Mouse (Mus musculus) stomach, postnatal 0 days (tissue): Measurements from ENCODE around the gene Ctnnd2. TPM values are rescaled to one million over a fixed set of nuclear protein-coding genes. Genes with fewer than 3 reads are reported as not detected.

Experiments used
- ATAC-seq: fragments of 200-750 bp; cut with Nextera tagmentation; 2 replicates; pipeline ENCODE4 v1.8.0; 2017; ENCODE audit not compliant: low FRiP score, low TSS enrichment
- DNase-seq: peaks from one replicate; pipeline ENCODE4 v3.0.0-alpha.2; 2016; ENCODE audit warnings: low spot score
- H3K27ac ChIP-seq: fragments of 300-500 bp; sonication (generic); replicated peaks from 2 replicates; pipeline ENCODE4 v1.5.1; 2014; ENCODE audit warnings: mild to moderate bottlenecking, control low read depth
- H3K27me3 ChIP-seq: fragments of 300-500 bp; sonication (generic); 2 replicates; pipeline ENCODE4 v1.6.1; 2014; ENCODE audit warnings: low read length; ENCODE audit not compliant: control insufficient read depth, insufficient read depth
- H3K36me3 ChIP-seq: fragments of 300-500 bp; sonication (generic); 2 replicates; pipeline ENCODE4 v1.6.1; 2014; ENCODE audit warnings: low read length, mixed read lengths; ENCODE audit not compliant: control insufficient read depth, insufficient read depth
- H3K4me1 ChIP-seq: fragments of 300-500 bp; sonication (generic); replicated peaks from 2 replicates; pipeline ENCODE4 v1.6.1; 2014; ENCODE audit warnings: antibody characterized with exemption; ENCODE audit not compliant: control insufficient read depth, insufficient read depth
- H3K4me2 ChIP-seq: fragments of 300-500 bp; sonication (generic); replicated peaks from 2 replicates; pipeline ENCODE4 v1.6.1; 2014; ENCODE audit warnings: low read depth, mild to moderate bottlenecking, control low read depth, moderate library complexity
- H3K4me3 ChIP-seq: fragments of 300-500 bp; sonication (generic); 2 replicates; pipeline ENCODE4 v1.5.1; 2014; ENCODE audit warnings: low read depth, low read length, control low read depth
- H3K9ac ChIP-seq: fragments of 300-500 bp; sonication (generic); 2 replicates; pipeline ENCODE4 v1.6.1; 2014; ENCODE audit warnings: mild to moderate bottlenecking, low read length, control low read depth, mixed read lengths
- H3K9me3 ChIP-seq: fragments of 300-500 bp; sonication (generic); 2 replicates; pipeline ENCODE4 v1.6.1; 2016; ENCODE audit warnings: low read length; ENCODE audit not compliant: control insufficient read depth
- CTCF ChIP-seq: IDR thresholded peaks from 2 replicates; pipeline ENCODE4 v1.5.1; 2016; ENCODE audit warnings: antibody characterized with exemption, low read depth, mild to moderate bottlenecking, moderate library complexity
- EP300 ChIP-seq: optimal IDR thresholded peaks from 2 replicates; pipeline ENCODE3; 2016; ENCODE audit warnings: antibody characterized with exemption
- WGBS: fragments of 180-500 bp; shearing (Covaris S2); extraction: QIAGEN DNeasy Blood & Tissue Kit; methylation state at CpG from one replicate; pipeline ENCODE4 v1.1.7; 2014; 5-methylcytosine and 5-hydroxymethylcytosine counted together
- polyA plus RNA-seq: library from polyadenylated mRNA; unstranded; fragments of >200 nt; fragmentation: Nextera tagmentation; extraction: Ambion mirVana; gene quantifications from 2 replicates; pipeline ENCODE4 v1.2.1, GENCODE M21; 2015

The Ctnnd2 gene
- polyA plus RNA-seq, 1 experiment from 2014 or later, result 0.53 TPM

DNA sequence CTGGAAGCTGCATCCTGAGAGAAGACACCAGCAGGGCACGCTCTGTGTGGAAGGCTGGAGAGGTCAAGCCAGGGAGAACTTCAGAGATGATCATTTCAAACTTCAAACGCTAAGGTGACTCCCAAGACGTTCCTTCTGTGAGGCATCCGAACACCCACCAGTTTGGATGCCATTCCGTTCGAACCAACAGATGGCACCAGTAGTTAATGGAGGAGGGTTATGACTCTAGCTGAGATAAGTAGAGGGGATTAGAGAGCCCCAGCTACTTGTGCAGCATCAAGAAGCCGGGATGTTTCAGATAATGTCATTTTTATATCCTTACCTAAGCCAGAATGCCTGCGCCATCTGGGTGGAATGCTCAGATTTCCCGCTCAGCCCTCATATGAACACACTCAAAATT lies 251.9 kb downstream of the Ctnnd2 start:
- no peak overlapping the region for H3K27ac ChIP-seq
- H3K4me1 ChIP-seq, result no peaks in the 10 kb centered on the region
- DNase-seq (no peak), ATAC-seq (no peak)
- TF ChIP-seq CTCF, result peak; percentile 38
- TF ChIP-seq EP300, result no peak
- no peaks in the 10 kb centered on the region for H3K27me3 ChIP-seq
- H3K36me3 ChIP-seq, result no peaks in the 10 kb centered on the region
- H3K9me3 ChIP-seq, result no peaks in the 10 kb centered on the region
- 57% methylated on average over 9 of the region's 9 CpGs for WGBS
- no peak overlapping the region for H3K9ac ChIP-seq
- H3K4me3 ChIP-seq, result no peak overlapping the region
- no peak overlapping the region for H3K4me2 ChIP-seq

DNA sequence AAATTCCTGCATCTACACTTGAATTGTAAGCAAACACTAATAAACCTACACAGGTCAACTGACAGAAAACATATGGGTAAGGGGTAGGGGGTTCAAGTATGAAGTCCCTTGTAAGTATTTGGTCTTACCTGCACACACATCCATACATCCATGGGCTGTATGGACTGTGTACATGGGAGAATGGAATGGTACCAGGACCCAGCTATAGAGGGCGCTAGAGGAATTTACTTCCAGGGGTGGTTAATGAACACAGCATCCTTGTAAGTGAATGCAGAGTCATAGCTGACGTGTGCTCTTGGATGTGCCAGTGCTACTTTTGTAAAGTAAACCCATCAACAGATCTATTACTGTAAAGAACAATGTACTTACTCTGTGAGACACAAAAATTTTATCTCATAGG lies 254.9 kb downstream of the Ctnnd2 start:
- ATAC-seq, result no peak
- Histone ChIP-seq H3K36me3 (no peaks in the 10 kb centered on the region), H3K27me3 (no peaks in the 10 kb centered on the region), H3K4me3 (no peak overlapping the region), H3K9ac (no peak overlapping the region), H3K27ac (no peak overlapping the region), H3K4me1 (no peaks in the 10 kb centered on the region), H3K4me2 (no peak overlapping the region), H3K9me3 (no peaks in the 10 kb centered on the region)
- TF ChIP-seq EP300 (no peak), CTCF (peak; percentile 67)
- DNase-seq, result no peak
- WGBS, result 27% methylated on average over 2 of the region's 2 CpGs

DNA sequence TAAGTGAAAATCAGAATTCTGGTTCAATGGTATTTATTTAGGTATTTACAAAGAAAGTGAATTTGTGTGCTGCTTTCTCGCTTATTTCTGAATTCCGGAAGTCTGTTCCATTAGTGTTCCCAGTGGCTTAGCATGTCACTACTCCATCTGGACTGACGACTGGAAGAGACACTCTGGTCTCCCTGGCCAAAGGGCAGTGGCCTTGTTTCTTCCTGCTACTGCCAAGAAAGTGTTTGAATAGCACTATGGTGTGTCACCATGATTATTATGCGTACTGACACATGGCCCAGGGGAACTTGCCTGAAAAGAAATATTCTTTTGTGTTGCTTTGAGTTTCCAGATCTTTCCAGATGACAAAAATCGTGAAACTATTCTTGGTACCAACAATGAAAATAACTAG lies 266.7 kb downstream of the Ctnnd2 start:
- H3K36me3 ChIP-seq, result no peaks in the 10 kb centered on the region
- no peaks in the 10 kb centered on the region for H3K27me3 ChIP-seq
- DNase-seq (no peak), ATAC-seq (no peak)
- TF ChIP-seq CTCF (no peak), EP300 (no peak)
- no peak overlapping the region for H3K4me2 ChIP-seq
- no peaks in the 10 kb centered on the region for H3K4me1 ChIP-seq
- no peak overlapping the region for H3K27ac ChIP-seq
- 64% methylated on average over 5 of the region's 5 CpGs for WGBS
- H3K9me3 ChIP-seq, result no peaks in the 10 kb centered on the region
- no peak overlapping the region for H3K4me3 ChIP-seq
- H3K9ac ChIP-seq, result no peak overlapping the region

DNA sequence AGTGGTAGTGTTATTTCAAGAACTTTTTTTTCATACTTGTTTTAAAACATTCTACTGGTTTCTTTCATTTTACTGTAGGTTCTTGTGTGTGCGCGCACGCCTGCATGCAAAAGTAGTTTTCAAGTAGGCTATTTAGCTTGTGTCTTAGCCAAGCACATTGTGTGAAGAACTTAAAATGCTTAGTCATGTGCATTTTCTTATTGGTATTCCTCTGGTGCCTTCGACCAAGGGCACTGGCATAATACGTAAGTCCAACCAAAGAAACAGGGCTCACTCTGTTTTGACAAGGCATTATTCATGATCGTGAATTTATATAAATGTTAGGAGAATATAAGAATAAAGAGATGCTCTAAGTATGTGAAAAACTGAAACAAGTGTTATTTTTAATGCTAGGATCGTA lies 278.4 kb downstream of the Ctnnd2 start:
- Histone ChIP-seq H3K9me3 (no peaks in the 10 kb centered on the region), H3K27me3 (no peaks in the 10 kb centered on the region), H3K4me1 (no peaks in the 10 kb centered on the region), H3K27ac (no peak overlapping the region), H3K9ac (no peak overlapping the region), H3K36me3 (no peaks in the 10 kb centered on the region), H3K4me3 (no peak overlapping the region), H3K4me2 (no peak overlapping the region)
- TF ChIP-seq CTCF (no peak), EP300 (no peak)
- WGBS, result 82% methylated on average over 7 of the region's 7 CpGs
- no peak for ATAC-seq
- DNase-seq, result no peak

DNA sequence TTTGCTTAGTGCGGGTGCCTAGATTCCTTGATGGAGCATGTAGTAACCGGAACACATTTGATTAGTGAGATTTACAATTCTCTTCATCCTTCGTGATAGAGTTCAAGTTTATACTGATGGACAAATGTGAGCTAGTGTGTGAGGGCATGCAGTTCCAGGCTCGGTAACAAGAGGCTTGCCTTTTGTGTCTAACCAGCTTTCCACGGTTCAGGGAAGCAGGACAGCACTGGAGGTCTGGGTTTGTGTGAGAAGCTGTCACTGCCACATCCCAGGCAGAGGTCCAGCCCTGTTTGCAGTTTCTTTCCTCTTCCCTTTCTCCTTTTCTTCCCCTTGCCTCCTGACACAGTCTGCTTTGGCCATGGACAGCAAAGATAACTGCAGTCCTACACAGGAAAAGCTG lies 279.5 kb downstream of the Ctnnd2 start:
- ATAC-seq, result no peak
- H3K27ac ChIP-seq, result no peak overlapping the region
- 52% methylated on average over 5 of the region's 5 CpGs for WGBS

DNA sequence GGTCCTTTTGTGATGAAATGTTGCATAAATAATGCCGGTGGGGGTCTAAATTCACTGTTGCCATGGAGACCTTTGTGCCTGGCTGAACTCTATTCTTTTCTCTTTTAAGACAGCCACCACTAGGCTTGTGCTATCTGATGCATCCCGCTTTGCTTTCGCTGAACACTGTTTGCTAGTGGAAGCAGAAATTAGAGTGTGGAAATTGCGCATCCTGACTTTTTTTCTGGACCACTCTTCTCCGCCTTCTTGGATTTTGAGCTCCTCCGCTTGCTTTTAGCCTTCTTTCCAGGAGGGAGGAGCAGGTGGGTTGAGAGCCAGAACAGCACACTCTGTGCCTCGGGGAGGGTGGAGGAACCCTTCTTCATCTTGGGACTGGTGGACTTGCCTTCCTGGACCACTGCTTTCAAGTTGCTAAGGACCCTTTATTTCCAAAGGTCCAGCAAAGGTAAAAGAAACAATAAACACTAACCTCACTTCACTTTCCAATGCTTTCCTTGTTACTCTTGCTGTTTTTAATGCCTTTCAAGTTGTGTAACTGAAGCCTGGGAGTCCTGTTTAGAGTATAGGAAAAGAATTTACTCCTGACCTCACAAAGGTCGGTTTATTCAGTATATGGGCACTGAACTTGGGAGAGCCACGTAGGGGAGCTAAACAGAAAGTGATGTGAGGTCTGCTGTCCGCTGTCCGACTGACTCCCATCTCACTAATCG lies 285.3 kb downstream of the Ctnnd2 start:
- H3K36me3 ChIP-seq, result no peaks in the 10 kb centered on the region
- H3K4me2 ChIP-seq, result no peak overlapping the region
- TF ChIP-seq CTCF, result no peak
- no peak for TF ChIP-seq EP300
- H3K27me3 ChIP-seq, result no peaks in the 10 kb centered on the region
- WGBS, result 61% methylated on average over 12 of the region's 12 CpGs
- H3K4me1 ChIP-seq, result no peaks in the 10 kb centered on the region
- no peaks in the 10 kb centered on the region for H3K9me3 ChIP-seq
- no peak overlapping the region for H3K9ac ChIP-seq
- no peak overlapping the region for H3K27ac ChIP-seq
- DNase-seq, result no peak
- no peak overlapping the region for H3K4me3 ChIP-seq
- no peak for ATAC-seq

More for the DNA sequence above, 279.5 kb downstream of the Ctnnd2 start:
- no peaks in the 10 kb centered on the region for H3K36me3 ChIP-seq
- no peak overlapping the region for H3K4me3 ChIP-seq
- DNase-seq, result no peak
- H3K9me3 ChIP-seq, result no peaks in the 10 kb centered on the region
- H3K4me2 ChIP-seq, result no peak overlapping the region
- TF ChIP-seq CTCF (no peak), EP300 (no peak)
- H3K9ac ChIP-seq, result no peak overlapping the region
- no peaks in the 10 kb centered on the region for H3K27me3 ChIP-seq
- no peaks in the 10 kb centered on the region for H3K4me1 ChIP-seq
